Mouse (Mus musculus) small intestine, adult 2 months (tissue): ENCODE measurements around the gene Lypd6.

Source experiments
- CTCF ChIP-seq: fragments of 200-500 bp; IDR thresholded peaks from 2 replicates; pipeline ENCODE4 v1.5.1; 2012; ENCODE audit warnings: low read depth, mild to moderate bottlenecking, control low read depth, inconsistent platforms, low read length, moderate library complexity, mixed read lengths; ENCODE audit not compliant: insufficient replicate concordance, insufficient read length; ENCODE audit errors: extremely low read depth
- POLR2A ChIP-seq: fragments of 200-500 bp; IDR thresholded peaks from 2 replicates; pipeline ENCODE4 v1.6.1; 2012; ENCODE audit warnings: low read depth, mild to moderate bottlenecking, control low read depth, inconsistent platforms, low read length, moderate library complexity

DNA sequence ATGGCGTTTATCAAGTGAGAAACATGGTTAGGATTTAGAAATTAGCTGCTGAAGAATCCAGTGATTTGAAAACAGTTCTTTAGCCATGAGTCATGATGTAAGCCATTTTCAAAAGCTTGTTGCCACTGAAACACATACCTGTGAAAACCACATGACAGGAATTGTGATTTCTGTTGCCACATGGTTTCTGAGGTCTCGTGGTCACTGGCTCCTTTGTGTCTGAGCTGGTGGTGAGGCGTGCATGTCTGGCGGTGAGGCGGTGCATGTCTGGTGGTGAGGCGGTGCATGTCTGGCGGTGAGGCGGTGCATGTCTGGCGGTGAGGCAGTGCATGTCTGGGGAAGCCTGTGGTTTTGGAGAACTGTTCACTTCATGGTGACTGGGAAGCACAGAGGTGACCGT, 89.8 kb downstream of the Lypd6 start:
- no peak for TF ChIP-seq CTCF
- no peak for TF ChIP-seq POLR2A
